Mouse (Mus musculus): ENCODE data around the gene Cask. TPM values are rescaled to one million over a fixed set of nuclear protein-coding genes. Genes with fewer than 3 reads are reported as not detected.

Cask gene
- polyA plus RNA-seq, 1 experiment from 2014 or later = 45.9 TPM

GRCm38 (mm10) chrX:13469160-13470116 is 381.7 kb downstream of the Cask start:
- H3K4me3 ChIP-seq = no peak overlapping the region
- H3K4me2 ChIP-seq = no peak overlapping the region
- peaks cover 9% of the 10 kb centered on the region; the same call in 1 of the 2 replicates for H3K27me3 ChIP-seq
- no peak overlapping the region for H3K27ac ChIP-seq
- H3K36me3 ChIP-seq = no peaks in the 10 kb centered on the region
- no peaks in the 10 kb centered on the region for H3K4me1 ChIP-seq (replicated peaks)
- H3K9me3 ChIP-seq = no peaks in the 10 kb centered on the region
- 71% methylated on average over 9 of the region's 9 CpGs for WGBS
- ATAC-seq (ENCODE audit: low FRiP score) = no peak
- no peak overlapping the region for H3K9ac ChIP-seq

- Histone ChIP-seq H3K36me3 (no peaks in the 10 kb centered on the region), H3K4me1 (replicated peaks) (no peaks in the 10 kb centered on the region), H3K4me2 (no peak overlapping the region), H3K9ac (no peak overlapping the region), H3K9me3 (no peaks in the 10 kb centered on the region), H3K27ac (no peak overlapping the region), H3K27me3 (peaks cover 7% of the 10 kb centered on the region; the same call in 1 of the 2 replicates), H3K4me3 (no peak overlapping the region)
- WGBS = 83% methylated on average over 6 of the region's 6 CpGs
- no peak for ATAC-seq (ENCODE audit: low FRiP score)
These were observed 384.0 kb downstream of the Cask start for GRCm38 (mm10) chrX:13467121-13467571.

Small RNA genes lying within 50 kb of the gene (microRNA-seq; reads per million reads assigned to microRNA genes)
- gene Gm25246 = not detected

Other genes starting within 250 kb of the Cask start
- 2.6 and 4.6 TPM in 2 replicates for gene Gpr34, start 219.3 kb downstream of the Cask start, polyA plus RNA-seq (2015; fragmentation: Nextera tagmentation; extraction: Ambion mirVana)
- gene Gpr82, start 190.0 kb downstream of the Cask start, polyA plus RNA-seq (2015; fragmentation: Nextera tagmentation; extraction: Ambion mirVana) = 0.65 and 0.79 TPM in 2 replicates